Mouse (Mus musculus) testis, adult 10 weeks (tissue): ENCODE data around the gene Cdh19. TPM values are rescaled to one million over a fixed set of nuclear protein-coding genes. Genes with fewer than 3 reads are reported as not detected.

Experiments used
- polyA plus RNA-seq: library from polyadenylated mRNA; stranded (reverse); fragments of 350-450 nt; fragmentation: Illumina TruSeq; extraction: RNeasy Lipid Tissue Mini Kit (QIAGEN cat#74804); gene quantifications from one replicate; pipeline ENCODE4 v1.2.3, GENCODE M21; 2014; ENCODE audit warnings: low read depth, low replicate concordance

Cdh19 gene
- polyA plus RNA-seq: 0.35 TPM

GRCm38 (mm10) chr1:110977484-110977883 lies at the start of gene Cdh19:
TSS of gene Cdh19 (minus strand) at chr1:110977584.

